Mouse (Mus musculus): ENCODE measurements around the gene Itih4. TPM values are rescaled to one million over a fixed set of nuclear protein-coding genes. Genes with fewer than 3 reads are reported as not detected.

Gene Itih4
- polyA plus RNA-seq, 1 experiment, result 0.78 TPM

- no peak for DNase-seq (ENCODE audit: low spot score)
Observed at GRCm38 (mm10) chr14:30879794-30880193, 6.5 kb upstream of the Itih4 start.

DNA sequence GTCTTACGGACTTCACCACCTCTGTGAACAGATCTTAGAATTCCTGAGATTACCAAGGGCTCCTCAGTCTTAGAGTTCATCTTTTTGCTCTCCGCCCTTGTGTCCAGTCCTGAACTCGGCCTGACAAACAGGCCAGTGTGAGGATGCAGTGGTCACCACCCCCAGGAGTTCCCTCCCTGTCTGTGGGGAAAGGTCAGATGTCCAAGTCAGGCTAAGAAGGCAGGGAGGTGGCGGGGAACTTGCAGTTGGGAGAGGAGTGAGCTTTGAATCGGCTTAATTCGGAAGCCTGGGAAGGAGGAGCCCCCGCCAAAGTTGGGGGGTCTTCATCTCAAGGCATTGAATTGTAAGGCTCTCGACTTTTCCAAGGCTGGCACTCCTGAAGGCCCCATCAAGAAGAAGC lies 6.0 kb upstream of the Itih4 start:
- no peak for DNase-seq (ENCODE audit: low spot score)

DNA sequence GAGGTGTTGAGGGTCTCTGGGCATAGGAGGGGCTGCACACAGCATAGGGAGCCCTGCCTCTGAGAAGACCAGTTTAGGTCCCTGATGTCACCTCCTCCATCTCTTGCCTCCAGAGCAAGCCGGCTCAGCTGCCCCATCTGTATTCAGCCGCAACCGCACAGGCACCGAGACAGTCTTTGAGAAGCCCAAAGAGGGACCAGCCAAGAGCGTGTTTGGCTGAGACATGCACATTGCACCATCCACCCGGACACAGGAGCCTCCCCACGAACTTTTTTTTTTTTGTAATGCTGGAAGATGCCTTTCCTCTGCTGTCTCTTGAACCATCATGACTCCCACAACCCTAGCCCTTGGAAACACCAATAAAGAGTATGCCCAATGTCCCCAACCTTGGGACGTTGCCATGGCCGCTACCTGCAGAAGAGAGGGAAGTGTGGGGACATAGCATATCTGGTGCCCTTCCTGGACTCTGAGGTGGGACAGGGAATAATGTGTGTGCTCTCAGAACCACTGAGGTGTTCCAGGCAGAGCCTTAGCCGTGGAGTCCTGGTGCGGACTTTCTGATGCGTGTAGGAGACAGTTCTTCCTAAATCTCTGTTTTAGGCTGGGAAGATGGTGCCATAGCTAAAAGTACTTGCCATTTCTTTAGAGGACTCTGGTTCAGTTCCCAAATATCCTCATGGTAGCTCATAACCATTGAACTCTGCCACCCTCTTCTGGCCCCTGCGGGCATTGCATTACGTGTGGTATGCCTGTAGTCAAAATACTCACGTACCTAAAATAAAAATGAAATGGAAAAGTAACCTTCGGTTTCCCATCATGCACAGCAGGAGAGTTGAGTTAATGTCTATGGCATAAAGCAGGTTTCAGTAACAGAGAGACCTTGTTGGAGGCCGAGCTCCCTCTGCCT lies 5.2 kb upstream of the Itih4 start:
- DNase-seq (ENCODE audit: low spot score), result no peak

DNA sequence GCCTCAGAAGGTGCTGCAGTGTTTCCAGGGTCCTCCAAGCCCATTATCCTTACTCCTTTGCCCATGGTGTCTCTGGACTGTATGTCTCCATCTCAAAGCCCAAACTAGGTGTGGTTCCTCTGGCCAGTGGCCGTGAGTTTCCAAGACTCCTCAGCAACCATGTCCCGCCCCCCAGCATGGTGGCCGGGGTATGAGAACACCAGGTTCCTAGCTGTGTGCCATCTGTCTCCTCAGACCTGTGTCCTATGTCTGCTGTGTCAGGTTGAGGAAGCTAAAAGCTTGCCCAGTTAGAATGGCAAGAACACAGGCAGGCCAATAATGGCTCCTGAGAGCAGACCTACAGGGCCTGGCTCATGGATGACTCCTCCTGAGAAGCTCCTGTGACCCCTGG lies 4.6 kb upstream of the Itih4 start:
- no peak for DNase-seq (ENCODE audit: low spot score)

DNA sequence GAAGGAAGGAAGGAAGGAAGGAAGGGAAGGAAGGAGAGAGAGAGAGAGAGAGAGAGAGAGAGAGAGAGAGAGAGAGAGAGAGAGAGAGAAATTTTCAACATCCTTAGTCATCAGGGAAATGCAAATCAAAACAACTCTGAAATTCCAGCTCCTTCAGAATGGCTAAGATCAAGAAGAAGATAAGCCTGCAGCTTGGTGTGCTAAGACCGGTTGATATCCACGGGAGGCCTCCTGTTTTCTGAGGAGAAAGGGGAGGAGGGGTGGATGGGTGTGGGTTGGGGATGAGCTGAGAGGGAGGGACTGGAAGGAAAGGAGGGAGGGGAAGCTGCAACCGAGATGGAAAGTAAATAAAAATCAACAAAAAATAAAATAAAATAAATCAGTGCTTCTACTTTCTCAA lies 978 bp upstream of the Itih4 start:
- no peak for DNase-seq (ENCODE audit: low spot score)

DNA sequence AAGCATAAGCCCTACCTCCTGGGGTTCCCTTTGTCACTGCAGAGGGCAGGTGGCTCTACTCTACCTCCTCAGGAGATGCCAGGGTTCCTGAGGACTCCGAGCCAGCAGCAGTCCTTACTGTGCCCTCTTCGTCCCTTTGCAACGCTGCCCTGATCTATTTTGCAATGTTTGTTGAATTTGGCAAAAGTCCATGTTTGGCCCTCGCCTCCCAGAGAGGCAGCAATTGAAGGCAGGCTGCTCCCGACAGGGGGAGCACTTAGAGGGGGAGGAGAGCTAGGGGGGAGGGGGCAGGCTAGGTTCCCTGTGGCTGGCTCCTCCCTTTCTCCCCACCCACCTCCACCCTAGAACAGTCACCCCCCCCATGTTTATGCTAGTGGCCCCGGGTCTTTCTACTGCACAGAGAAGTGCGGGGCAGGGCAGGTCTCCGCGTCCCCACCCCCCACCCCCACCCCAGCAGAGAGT lies 2.0 kb downstream of the Itih4 start:
- no peak for DNase-seq (ENCODE audit: low spot score)

DNA sequence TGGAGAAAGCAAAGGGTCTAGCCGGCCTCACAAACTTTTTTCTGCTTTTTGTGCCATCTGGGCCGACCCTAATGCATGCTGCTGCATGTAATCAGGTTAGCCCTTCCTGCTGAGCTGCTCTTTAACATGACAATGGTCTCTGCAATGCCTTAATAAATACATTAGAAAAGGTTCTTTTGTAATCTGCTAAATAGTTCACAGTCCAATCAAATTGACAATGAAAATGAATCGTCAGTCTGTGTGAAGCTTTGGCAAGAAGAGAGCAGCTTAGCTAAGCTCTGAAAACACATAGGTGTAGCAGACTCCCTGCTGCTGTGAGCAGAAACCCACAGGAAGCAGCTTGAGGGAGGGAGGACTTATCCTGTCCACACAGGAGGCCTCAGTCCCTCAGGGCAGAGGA lies 13.7 kb downstream of the Itih4 start:
- no peak for DNase-seq (ENCODE audit: low spot score)

GRCm38 (mm10) chr14:30902628-30903027 lies 16.4 kb downstream of the Itih4 start:
- no peak for DNase-seq (ENCODE audit: low spot score)

- DNase-seq (ENCODE audit: low spot score), result no peak
Observed at GRCm38 (mm10) chr14:30903036-30903435, 16.8 kb downstream of the Itih4 start.

DNA sequence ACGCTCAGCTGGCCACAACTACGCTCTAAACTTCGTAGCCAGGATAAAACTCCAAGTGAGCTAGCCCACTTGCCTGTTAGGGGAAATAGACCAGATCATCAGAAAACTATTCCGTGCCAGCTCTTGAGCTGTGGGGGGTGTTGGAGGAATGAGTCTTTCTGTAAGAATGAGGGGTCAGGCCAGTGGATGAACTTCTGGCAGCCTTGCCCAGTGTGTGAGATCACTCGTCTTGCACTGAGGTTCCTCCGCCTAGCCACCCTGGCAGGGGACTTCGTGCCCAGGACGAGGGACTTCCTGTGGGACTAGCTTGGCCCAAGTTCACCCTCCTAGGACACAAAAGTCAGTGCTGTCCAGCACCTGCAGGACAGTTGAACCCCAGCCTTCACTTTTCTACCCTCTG lies 18.0 kb downstream of the Itih4 start:
- DNase-seq (ENCODE audit: low spot score), result no peak

- DNase-seq (ENCODE audit: low spot score), result no peak
Observed at GRCm38 (mm10) chr14:30906001-30906400, 19.7 kb downstream of the Itih4 start.

- DNase-seq (ENCODE audit: low spot score), result no peak
Observed at GRCm38 (mm10) chr14:30907814-30908265, 21.6 kb downstream of the Itih4 start.

DNA sequence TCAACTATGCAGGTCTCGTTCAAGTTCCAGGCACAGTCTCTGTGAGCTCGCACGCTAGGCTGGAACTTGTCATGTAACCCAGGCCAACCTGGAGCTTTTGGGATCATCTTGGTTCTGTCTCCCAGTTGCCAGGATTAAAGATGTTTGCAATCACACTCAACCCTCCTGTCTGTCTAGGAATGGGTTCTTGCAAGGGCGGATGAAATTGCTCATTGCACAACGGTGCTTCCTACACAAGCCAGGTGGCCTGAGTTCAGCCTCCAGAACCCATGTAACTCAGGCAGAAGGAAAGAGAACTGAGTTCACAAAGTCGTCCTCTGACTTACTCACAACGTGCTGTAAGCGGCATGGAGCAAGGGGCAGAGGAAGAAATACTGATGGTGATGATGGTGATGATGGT lies 24.9 kb downstream of the Itih4 start:
- no peak for DNase-seq (ENCODE audit: low spot score)

- no peak for DNase-seq (ENCODE audit: low spot score)
Observed at GRCm38 (mm10) chr14:30912641-30913040, 26.4 kb downstream of the Itih4 start.

- DNase-seq (ENCODE audit: low spot score), result no peak
Observed at GRCm38 (mm10) chr14:30913404-30913803, 27.1 kb downstream of the Itih4 start.

GRCm38 (mm10) chr14:30916516-30916915 lies 30.2 kb downstream of the Itih4 start:
- DNase-seq (ENCODE audit: low spot score), result no peak

- DNase-seq (ENCODE audit: low spot score), result no peak
Observed at GRCm38 (mm10) chr14:30922053-30922670, 35.9 kb downstream of the Itih4 start.

DNA sequence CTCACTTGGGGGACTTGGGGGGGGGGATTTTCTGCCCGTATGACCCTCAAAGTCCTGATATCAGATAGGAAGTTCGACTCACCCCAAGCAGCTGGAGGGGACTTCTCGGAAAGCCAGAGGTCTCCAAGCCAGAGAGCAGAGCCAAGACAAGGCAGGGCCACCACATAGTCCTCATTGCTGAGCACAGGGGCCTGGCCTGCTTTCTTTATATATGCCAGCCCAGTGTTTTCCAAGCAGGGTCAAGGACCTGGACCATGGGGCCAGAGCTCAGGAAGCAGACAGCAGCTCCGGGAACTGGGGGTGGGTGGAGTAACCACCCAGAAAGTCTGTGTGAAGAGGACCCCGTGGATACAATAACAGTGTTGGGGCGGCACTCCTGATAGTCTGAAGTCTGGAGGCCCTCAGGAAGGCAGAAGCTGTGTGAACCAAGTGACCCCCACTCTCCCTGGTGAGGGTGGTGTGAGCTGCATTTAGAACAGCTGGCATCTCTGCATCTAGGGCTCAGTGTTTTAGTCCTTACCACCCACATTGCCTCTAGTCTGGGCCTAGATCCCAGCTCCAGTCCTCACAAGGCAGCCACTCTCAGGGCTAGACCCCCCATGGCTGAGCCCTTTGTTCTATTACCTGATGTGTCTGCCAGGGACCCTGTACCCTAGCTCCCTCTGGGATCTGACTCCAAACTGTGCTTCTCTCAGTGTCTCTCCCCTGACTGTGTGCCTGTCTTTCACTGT lies 37.3 kb downstream of the Itih4 start, which contains the start of gene Itih3:
Gene Itih3 (minus strand): TSS at position 386 of the 731 bp plus-strand sequence.
- DNase-seq (ENCODE audit: low spot score), result no peak

GRCm38 (mm10) chr14:30925492-30925891 lies 39.2 kb downstream of the Itih4 start:
- DNase-seq (ENCODE audit: low spot score), result no peak

DNA sequence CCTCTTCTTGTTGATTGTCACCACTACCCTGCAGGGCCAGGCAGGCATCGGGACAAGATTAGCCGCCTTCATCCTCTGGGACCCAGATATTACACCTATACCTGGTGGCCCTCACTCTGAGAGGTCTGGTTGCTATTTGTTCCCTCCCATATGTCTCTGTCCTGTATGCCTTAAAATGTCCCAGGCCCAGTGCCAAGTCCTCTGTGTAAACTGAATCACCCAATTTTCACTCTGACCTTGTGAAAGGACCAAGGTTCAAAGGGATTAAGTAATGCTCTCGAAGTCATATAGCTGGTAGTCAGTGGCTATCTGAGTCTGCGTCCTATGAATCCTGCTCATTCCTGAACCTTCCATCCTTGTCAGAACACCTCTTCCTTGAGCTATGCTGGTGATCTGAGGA lies 44.1 kb downstream of the Itih4 start:
- DNase-seq (ENCODE audit: low spot score), result no peak

DNA sequence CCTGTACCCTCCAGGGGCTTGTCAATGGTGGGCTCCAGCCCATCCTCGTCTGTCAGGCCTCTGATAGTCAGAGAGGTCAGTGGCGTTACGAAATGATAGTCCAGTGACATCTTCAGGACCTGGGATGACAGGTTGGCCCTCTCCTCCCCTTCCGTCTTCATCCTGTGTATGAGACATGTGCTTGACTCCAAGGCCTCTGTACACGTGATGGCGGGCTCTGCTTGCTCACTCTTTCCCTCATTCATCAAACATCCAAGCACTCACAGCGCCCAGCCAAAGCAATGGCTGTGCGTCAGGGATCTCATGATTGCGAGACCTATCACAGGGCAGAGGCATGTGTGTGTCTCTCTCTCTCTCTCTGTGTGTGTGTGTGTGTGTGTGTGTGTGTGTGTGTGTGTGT lies 47.1 kb downstream of the Itih4 start:
- DNase-seq (ENCODE audit: low spot score), result no peak

DNA sequence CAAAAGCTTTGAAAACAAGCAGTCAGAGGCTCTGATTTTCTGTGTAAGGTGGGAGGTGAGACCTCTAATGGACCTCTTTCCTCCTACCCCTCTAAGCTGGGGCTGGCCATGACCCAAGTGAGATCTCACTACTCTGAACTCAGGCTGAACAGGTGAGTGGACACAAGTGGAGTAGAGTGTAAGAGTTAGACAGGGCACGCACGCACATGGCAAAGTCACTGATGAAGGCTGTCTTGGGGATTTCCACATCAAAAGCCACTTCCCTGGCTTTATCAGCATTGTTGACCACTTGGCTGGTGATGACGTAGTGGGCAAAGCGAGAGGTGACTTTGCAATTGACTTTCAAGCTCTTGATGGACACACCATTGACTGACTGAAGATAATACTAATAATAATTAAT lies 56.0 kb downstream of the Itih4 start:
- no peak for DNase-seq (ENCODE audit: low spot score)

Measured in urinary bladder, adult 2 months (tissue).